Mouse (Mus musculus): ENCODE measurements at regions not wholly inside any gene's neighbourhood (a gene's known extent, or its start where the extent isn't known, plus 50 kb on each side); places are given as distances from the start of the nearest gene placed in this dataset.

DNA sequence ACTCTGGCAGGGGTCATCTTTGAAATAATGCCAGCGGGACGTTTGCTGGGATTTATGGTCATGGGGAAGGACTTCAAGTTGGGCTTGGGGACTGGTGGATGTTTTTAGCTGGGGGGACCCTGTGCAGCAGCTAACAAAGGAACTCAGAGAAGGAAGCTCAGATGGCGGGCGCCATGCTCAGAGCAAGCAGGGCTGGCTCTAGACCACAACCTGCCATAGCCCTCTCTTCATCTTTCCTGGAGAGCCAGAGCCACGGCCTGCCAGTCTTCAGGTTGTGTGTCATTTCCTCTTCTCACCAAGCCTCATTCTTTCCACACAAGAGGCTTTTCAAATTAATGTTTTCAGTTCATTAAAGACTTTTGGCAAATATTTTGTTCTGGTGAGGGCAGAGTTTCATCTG is 219.9 kb downstream of the Bcl11a start:
- TF ChIP-seq POLR2A (IDR thresholded peaks at IDR 0.05; ENCODE audit: borderline replicate concordance, extremely low read depth, insufficient read depth, insufficient read length, poor library complexity, severe bottlenecking) (no peak), CTCF (IDR thresholded peaks at IDR 0.05; ENCODE audit: borderline replicate concordance, extremely low read depth, insufficient read depth, insufficient read length) (no peak)

Data from brain, embryonic 14.5 days (tissue).